Mouse (Mus musculus) liver, embryonic 14.5 days (tissue): ENCODE measurements around the gene Acsl5.

Experiments used
- CTCF ChIP-seq: IDR thresholded peaks from 2 replicates; pipeline ENCODE4 v1.5.1; 2016; ENCODE audit warnings: antibody characterized with exemption, low read depth, control low read depth
- EP300 ChIP-seq: IDR thresholded peaks from 2 replicates; pipeline ENCODE4 v1.6.1; 2016; ENCODE audit warnings: antibody characterized with exemption, low read depth

- TF ChIP-seq EP300 (peak; percentile 67), CTCF (no peak)
Observed at GRCm38 (mm10) chr19:55295075-55295474, 43.3 kb downstream of the Acsl5 start.
